Mouse (Mus musculus): ENCODE measurements around the gene Thra.

Thra gene

DNA sequence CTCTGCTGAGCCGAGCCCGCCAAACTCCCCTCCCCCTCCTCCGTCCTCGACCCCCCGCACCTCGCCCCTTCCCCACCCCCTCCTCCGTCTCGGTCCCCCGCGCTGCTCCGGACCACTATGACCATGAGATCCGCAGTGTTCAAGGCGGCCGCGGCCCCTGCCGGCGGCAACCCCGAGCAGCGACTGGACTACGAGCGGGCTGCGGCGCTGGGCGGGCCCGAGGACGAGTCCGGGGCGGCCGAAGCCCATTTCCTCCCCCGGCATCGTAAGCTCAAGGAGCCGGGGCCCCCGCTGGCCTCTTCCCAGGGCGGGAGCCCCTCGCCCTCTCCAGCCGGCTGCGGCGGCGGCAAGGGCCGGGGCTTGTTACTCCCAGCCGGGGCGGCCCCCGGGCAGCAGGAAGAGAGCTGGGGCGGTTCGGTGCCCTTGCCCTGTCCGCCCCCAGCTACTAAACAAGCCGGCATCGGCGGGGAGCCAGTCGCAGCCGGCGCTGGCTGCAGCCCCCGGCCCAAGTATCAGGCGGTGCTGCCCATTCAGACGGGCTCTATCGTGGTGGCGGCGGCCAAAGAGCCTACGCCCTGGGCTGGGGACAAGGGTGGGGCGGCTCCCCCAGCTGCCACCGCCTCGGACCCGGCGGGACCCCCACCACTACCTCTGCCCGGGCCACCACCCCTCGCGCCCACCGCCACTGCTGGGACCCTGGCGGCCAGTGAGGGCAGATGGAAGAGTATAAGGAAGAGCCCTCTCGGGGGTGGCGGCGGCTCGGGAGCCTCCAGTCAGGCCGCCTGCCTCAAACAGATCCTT lies 55.5 kb downstream of the Thra start:
- peak; percentile 51 for DNase-seq (ENCODE audit: low read depth, low spot score)

DNA sequence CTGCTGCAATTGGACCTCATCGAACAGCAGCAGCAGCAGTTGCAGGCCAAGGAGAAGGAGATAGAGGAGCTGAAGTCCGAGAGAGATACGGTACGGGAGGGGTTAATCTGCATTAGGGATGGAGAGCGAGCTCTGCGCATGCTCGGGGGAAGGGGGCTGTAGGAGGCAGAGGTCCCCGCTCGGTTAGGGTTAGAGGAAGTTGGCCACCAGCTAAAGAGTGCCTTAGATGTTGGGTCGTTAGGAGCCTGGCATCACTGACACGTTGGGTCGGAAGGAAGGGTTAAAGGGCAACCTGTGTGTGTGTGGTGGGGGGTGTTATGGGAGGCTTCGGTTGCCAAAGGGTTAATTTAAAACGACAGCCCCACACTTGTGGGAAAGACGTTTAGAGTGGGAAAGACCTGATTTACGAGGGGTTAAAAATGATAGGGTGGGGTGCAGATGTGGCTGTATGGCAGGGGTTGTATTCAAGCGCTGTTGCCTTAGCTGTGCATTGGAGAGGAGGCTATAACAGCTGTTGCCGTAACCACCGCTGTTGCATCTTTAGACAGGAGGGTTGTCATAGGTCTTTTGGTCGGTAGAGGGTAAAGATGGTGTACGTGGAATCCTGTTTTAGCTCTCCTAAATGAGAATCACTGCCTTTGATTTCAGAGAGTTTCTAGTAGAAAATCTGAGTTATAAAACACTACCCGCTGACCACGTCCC lies 56.2 kb downstream of the Thra start:
- peak; percentile 85 for DNase-seq (ENCODE audit: low read depth, low spot score)

DNA sequence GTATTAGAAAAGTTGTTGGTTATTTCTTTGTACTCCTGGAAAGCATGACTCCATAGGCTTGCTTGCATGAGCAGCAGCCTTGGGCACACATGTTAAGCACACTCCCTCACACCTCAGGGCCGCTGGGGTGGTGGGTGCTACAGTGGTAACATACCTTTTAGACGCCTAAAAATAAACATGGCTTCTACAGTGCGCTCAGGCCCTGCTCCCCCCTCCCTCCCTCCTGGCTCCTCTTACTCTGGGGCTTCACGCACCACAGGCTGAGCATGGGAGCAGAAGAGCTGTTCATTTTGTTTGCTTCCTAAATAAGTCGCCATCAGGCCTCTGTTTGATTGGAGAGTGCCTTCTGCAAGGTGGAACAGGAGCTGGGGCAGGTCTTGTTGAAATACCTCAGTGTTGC lies 56.9 kb downstream of the Thra start:
- peak; percentile 48 for DNase-seq (ENCODE audit: low read depth, low spot score)

DNA sequence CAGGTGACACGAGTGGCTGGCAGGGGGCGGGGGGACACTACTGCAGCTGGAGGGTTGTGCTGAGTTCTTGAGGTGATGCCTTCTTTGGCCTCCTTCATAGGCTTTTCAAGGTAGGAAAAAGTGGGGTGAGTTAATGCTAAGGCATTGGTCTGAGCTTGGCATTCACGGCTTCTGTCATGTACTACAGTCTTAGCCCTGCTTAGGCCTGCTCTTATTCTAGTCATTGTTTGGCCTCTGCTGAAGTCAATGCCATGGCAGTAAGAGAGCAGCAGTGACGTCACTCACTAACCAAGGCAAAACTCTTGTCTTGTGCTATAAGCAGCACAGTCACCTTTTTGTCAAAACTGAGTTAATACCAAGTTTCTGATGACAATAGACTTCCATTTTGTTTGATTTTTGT lies 57.5 kb downstream of the Thra start:
- DNase-seq (ENCODE audit: low read depth, low spot score), result peak; percentile 65

- DNase-seq (ENCODE audit: low read depth, low spot score), result no peak
These were observed 64.2 kb downstream of the Thra start, which contains the start of gene Casc3 for GRCm38 (mm10) chr11:98804605-98805004. Gene Casc3, plus strand, starts transcription at chr11:98804905.

DNA sequence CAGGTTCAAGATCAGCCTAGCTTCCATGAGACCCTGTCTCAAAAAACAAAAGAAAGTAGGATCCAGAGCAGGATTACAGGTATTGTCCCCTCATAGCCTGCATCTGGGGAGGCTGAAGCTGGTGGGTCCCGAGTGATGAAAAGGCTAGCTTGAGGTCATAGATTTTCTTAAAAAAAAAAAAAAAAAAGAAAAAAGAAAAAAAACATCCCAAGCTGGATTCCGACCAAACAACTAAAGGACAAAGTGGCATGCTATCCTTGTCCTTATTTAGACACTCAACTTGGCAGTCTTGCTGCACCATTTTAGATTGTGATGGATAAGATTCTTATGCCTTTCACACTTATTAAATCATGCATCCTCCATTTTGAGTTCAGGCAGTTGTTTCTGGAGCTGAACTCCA lies 68.0 kb downstream of the Thra start:
- DNase-seq (ENCODE audit: low read depth, low spot score), result no peak

- DNase-seq (ENCODE audit: low read depth, low spot score), result peak; percentile 100
These were observed 69.2 kb downstream of the Thra start for GRCm38 (mm10) chr11:98809457-98810290.

GRCm38 (mm10) chr11:98810686-98811085 lies 70.2 kb downstream of the Thra start:
- DNase-seq (ENCODE audit: low read depth, low spot score), result no peak

GRCm38 (mm10) chr11:98816706-98817239 lies 76.3 kb downstream of the Thra start:
- DNase-seq (ENCODE audit: low read depth, low spot score), result no peak
